Mouse (Mus musculus): ENCODE data around the gene Mylip. TPM values are rescaled to one million over a fixed set of nuclear protein-coding genes. Genes with fewer than 3 reads are reported as not detected.
A peak's percentile ranks its signal among the peaks of the same experiment; 100 is the strongest.

Mylip gene
- total RNA-seq, 2 experiments from 2014 or later, result 12.0 to 21.1 TPM

DNA sequence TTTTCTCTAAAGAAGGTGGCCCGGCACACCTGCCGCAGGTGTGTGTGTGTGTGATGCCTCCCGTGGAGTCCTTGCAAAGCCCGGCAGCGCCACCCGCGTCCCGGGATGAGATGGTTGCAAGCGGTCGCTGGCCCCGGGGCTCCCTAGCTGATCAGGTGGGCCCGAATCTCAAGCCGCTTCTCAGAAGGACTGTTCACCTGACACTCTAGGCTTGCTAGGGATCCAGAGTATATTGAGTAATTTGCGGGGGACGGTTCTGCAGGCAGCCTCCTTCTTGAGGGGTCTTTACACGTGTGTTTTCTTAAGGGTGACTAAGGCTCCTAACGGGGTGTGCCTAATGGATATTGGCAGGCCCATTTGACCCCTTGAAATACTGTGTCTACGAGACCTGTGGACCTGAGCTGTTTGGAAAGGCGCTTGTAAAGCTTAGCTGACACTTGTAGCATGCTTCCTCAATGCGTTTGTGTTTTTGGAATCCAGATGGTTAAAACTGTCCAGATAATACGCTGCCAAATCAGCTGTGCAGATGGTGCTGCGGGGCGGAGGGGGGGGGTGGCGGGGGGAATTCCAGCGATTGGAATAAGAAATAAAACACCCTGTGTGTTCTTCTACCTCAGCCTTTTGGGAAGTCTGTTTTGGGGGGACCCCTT, 895 bp downstream of the Mylip start:
- intact Hi-C loops (cut with DNase I; ENCODE audit: low total_unique reads), result no loop called here
- peak; percentile 51 for DNase-seq

DNA sequence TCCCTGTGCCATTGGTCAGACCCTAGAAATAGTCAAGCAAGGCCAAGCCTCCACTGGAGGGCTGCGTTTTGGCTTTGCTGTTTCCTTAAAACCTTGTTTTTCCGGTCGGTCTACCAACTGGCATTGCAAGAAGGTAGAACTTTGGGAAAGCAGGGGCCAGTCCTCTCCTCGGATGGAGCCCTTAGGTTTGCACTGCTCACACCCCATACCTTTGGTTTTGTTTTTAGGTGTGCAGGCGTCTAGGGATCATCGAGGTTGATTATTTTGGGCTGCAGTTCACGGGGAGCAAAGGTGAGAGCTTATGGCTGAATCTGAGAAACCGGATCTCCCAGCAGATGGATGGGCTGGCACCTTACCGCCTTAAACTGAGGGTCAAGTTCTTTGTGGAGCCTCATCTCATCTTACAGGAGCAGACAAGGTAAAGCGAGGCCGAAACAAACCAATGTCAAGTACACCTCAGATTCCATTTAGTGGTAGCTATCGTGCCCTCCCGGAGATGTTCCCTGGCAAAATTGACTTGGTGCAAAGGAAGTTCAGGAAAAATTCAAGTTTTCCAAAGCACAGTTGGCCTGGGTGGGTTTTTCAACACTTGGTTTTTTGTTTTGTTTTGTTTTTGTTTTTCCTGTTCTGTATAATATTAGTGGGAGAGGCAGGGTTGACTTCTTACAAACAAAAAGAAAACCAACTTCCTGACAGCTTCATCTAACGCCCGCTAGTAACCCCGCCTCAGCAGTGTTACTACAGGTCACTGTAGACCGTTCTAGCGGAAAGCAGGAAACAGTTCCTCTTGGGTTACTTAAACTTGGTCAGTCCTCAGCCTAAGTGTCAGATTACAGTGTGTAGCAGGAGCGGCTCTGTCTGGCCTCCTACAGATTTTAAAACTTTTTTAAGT, 1.7 kb downstream of the Mylip start:
- intact Hi-C loops (cut with DNase I; ENCODE audit: low total_unique reads), result no loop called here
- peak; percentile 37 for DNase-seq

DNA sequence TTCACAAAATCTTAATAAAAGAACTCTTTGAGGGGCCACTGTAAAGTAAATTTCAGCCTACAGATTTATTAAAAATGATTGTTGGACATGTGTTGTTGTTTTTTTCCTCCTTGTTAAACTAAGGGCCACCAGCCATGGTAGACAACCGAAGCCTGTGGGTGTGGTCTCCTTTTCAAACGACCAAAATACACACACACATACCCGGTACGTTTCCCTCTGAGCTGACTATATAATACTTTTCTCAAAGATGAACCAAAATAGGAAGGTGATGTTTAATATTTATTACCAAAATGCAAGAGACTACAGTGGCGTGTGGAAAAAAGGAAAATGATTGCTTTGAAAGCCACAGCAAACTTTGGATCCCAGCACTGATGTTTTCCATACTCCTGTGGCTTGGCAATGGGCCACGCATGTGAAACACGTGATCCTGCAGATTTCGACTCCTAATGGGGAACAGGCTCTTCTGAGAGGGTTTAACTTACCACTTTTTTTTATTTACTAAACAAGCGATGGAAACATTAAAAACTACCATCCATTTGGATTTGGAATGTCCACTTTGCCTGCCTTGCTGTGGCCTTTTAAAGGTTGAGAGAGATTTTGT, 2.4 kb downstream of the Mylip start:
- peak; percentile 55 for DNase-seq
- intact Hi-C loops (cut with DNase I; ENCODE audit: low total_unique reads), result no loop called here

DNA sequence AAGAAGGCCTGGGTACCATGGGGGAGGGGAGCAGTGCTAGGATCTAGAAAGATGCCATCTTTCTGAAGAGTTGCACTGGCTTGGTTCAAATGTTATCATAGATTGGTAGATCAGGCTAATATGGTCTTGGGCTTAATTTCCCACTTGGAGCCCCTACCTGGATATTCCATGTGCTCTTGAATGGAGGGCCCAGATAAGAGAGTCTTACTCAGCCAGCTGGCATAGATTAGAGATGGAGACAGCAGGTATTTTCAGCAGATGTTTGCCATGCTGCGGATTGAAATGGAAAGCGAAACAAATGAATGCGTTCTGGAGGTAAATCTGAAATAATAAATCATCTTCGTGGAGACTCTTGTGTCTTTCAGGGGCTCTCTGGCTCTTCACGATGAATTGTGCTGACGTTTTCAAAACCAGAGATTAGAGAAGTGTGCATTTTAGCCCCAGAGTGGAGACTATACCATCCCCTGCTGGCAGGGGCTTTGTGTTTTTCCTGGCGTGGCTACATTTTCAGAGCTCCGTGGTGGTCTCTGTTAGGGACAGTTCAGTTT, 4.8 kb downstream of the Mylip start:
- intact Hi-C loops (cut with DNase I; ENCODE audit: low total_unique reads), result no loop called here
- no peak for DNase-seq

DNA sequence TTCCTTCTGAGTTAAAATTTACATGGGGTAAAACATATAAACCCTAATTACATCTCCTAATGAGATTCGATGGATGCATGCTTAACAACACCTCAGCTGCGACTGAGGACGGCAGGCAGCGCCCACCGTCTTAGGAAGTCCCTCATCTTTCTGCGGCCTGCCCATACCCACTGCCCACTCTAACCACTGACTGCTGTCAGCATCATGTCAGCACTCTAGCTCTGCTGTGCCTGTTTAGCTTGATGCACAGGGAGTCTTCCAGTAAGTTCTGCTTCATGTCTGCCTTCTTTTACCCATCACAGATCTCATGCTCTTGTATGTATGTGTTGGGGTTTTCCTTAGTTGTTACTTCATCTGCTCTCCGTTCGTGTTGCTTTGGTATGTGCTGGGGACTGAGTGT, 7.2 kb downstream of the Mylip start:
- intact Hi-C loops (cut with DNase I; ENCODE audit: low total_unique reads), result no loop called here
- no peak for DNase-seq

DNA sequence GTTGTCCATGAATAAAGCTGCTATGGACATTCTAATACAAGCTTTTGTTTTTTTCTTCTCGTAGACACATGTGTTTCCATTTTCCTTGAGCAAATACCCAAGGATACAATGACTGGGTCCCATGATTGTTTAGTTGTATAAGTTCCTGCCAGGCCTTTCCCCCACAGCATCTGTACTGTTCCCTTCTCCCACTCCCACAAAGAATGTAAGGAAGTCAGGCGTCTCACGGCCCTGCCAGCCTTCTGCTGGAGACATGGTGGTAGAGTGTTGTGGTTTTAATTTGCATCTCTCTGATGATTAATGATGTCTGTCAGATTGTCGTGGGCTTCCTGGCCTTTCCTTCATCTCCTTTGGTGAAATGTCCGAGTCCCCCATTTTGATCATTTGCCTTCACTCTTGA, 7.7 kb downstream of the Mylip start:
- intact Hi-C loops (cut with DNase I; ENCODE audit: low total_unique reads), result no loop called here
- no peak for DNase-seq

DNA sequence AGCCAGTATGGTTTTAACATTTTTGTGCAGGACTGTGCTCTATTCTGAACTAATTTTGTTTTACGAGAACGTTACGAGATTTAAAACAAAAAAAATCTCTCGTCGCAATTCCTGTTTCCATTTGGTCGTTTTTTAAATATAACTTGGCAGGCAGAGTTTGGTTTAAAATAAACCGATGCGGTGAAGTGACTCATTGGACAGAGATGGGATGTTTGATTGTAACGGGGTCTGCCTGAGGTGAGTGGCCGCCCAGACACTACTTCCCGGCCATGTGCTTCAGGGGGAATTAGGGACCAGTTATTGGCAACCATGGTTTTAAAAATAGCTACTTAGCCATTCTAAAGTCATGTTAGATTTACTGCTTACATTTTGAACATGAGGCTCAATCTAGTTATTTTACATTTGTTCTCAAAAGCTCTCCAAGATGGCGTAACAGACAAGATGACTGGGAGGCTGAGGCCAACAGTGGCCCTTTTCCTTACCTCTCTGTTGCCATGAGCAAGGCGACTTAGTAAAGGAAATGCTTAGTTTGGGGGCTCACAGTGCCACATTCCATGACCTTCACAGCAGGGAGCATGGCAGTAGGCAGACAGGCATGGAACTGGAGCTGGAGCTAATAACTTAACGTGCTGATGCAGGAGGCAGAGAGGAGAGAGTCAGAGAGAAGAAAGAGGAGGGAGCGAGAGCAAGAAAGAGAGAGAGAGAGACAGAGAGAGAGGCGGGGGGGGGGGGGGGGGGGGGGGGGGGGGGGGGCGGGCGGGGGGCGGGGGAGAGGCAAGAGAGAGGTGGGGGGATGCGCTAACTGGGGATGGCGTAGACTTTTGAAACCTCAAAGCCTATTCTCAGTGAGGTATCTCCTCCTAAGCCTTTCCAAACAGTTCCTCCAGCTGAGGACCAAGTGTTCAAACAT, 8.6 kb downstream of the Mylip start:
- intact Hi-C loops (cut with DNase I; ENCODE audit: low total_unique reads), result no loop called here
- DNase-seq, result no peak

DNA sequence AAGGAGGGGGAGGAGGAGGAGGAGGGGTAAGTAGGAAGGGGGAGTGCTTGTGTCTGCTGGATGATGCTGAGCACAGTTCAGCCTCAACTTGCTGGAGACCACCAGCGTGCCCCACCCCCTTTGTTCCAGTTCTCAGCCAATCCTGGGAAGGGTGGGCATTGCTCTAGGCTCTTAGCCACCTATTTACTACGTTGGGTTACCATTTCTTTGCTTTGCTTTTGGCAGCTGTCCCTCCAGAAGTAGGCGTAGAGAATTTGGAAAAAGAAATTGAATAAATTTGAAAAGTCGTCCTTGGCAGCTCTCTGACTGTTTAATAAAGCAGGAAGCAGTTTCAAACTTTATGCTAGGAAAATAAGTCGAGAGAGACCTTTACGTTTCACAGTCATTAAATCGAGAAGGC, 11.2 kb downstream of the Mylip start:
- no peak for DNase-seq
- intact Hi-C loops (cut with DNase I; ENCODE audit: low total_unique reads), result no loop called here

DNA sequence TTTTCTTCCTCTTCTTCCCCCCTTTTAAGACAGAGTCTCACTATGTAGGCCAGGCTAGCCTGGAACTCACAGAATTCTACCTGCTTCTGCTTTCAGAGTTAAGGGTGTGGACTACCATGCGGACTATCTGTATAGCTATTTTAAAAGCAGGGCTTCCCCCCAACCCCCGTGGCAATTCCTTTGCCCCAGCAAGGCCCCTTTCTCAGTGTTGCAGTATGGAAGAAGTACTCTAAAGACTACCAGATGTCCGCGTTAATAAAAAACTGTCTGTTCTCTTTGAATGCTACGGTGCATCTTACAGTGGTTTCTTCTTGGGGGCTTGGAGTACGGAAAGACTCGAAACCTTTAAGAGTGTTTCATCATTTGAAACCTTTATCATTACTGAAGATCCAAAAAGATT, 12.3 kb downstream of the Mylip start:
- intact Hi-C loops (cut with DNase I; ENCODE audit: low total_unique reads), result no loop called here
- DNase-seq, result no peak

DNA sequence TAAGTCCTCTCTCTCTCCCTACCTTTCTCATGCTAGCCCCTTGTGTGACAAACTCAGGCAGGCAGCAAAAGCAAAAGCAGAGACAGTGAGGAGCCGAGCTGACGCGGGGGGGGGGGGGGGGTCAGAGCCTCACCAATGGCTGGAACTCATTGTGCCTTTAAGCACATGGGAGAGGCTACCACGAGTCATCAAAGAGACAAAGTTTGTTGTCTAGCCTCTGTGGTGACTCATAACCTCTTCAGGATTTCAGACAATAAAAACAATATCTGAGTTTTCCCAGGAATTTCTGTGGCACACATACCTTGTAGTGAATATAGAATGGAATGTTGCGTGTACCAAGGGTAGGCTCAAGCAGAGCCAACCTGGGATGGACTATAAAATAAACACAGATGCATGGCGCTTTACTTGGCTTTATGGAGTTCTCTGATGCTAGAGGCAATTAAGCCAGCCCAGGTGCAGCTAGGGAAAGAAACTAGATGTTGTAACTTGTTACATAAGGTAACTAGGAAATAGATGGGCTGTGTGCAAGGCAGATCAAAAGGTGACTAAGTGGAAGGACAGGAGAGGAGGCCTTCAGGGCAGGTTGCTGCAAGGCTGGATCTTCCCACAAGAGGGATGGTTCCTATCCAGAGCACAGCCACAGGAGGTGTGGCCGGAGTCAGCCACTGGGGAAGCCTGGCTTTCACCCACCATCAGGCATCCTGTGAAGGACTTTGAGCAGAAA, 12.9 kb downstream of the Mylip start:
- intact Hi-C loops (cut with DNase I; ENCODE audit: low total_unique reads), result no loop called here
- DNase-seq, result no peak

DNA sequence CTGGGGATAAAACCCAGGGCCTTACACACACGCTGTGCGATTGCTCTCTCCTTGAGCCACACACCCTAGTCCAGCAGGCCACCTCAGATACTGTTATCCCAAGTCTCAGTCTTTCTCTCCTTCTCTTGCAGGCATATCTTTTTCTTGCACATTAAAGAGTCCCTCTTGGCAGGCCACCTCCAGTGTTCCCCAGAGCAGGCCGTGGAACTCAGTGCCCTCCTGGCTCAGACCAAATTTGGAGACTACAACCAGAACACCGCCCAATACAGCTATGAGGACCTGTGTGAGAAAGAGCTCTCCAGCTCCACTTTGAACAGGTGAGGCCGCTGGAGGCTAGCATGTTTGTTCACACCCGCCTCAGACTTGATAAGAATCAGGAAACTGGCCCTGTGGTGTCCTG, 14.7 kb downstream of the Mylip start:
- no peak for DNase-seq
- intact Hi-C loops (cut with DNase I; ENCODE audit: low total_unique reads), result no loop called here

DNA sequence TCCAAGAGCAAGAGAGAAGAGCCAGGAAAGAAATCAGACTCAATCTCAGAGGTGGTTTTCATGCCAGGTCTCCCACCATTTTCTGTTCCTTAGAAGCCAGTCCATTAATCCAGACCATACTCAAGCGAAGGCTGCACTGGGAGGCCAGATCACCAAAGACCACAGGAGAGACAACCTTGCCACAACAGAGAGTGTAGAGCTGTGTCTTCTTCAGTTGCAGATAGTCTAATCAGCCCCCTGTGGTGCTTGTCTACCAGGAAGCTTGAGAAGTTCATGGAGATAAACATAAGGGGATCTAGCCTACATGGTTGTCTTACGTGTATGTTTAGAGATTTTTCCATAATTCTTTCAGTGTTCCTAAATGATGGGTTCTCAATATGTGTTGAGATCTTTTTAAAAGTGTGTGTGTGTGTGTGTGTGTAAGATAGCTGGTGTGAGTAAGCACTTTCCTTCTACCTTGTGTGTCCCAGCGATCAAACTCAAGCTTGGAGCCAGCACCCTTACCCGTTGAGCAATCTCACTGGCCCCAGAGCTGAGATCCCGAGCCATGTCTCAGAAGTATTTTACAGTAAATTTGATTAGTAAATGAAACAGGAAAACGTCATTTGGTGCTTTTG, 15.8 kb downstream of the Mylip start:
- intact Hi-C loops (cut with DNase I; ENCODE audit: low total_unique reads), result no loop called here
- DNase-seq, result no peak

DNA sequence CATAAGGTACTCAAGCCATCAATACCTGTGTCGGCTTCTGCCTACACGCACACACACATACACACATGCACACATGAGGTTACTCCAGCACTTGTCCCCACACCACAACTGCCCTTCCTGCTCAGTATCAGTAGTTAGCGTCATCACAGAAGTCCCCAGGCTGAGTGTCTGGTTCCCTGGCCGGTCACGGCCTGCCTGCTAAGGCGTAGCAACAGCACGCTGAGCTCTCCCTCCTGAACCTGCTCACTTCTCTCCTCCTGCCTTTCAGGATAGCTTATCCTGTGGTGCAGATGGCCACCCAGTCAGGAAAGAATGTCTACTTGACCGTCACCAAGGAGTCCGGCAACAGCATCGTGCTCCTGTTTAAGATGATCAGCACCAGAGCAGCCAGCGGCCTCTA, 16.7 kb downstream of the Mylip start:
- intact Hi-C loops (cut with DNase I; ENCODE audit: low total_unique reads), result no loop called here
- no peak for DNase-seq

DNA sequence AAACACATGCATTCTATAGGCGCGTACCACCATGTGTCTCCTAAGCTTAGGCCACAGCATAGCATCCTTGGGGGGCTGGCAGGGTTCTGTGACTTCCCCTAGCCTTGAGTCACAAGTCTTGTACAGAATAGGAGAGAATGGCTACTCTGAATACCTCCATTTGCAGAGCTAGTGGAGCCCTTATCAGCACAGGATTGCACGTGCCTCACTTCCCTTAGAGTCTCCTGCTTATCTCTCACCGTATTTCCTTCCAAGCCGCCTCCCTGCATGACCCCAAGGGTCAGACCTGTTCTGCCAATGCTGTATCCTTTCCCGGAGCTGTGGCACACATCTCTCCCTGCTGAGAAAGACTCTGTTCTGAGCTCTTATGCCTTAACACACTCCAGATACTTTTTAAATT, 17.2 kb downstream of the Mylip start:
- intact Hi-C loops (cut with DNase I; ENCODE audit: low total_unique reads), result no loop called here
- DNase-seq, result no peak

DNA sequence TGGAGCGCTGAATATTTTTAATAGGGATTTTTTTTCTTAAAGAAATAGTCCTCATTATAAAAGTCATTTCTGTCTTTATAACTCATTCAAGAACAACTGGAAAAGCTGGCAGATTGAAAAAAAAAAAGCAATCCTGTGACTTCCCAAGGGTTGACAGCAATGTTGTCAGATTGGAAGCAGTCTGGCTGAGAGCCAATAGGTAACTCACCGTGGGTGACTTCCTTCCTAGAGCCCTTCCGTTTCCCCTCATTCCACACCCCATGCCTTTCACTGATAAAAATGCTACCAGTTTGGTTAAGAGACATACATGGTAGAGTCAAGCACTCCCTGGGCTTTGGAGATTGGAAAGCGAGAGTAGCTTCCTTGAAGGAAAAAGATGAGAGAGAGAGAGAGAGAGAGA, 21.4 kb downstream of the Mylip start:
- intact Hi-C loops (cut with DNase I; ENCODE audit: low total_unique reads), result no loop called here
- DNase-seq, result no peak

DNA sequence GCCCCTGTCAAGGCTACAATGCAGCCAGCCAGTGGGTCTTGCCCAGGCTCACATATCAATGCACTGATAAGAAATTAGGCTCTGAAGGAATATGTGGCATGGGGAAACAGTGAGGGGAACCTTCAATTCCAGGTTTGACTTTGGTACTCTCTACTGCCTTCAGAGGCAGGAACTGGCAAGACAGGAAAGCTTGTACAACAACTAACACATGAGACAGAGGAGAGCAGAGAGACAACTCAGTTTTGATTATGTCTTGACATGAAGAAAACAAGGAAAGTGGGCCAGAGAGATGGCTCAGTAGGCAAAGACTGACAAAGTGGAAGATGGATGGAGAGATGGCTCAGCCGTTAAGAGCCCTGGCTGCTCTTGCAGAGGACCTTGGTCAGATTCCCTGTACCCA, 23.5 kb downstream of the Mylip start:
- DNase-seq, result no peak
- intact Hi-C loops (cut with DNase I; ENCODE audit: low total_unique reads), result no loop called here

DNA sequence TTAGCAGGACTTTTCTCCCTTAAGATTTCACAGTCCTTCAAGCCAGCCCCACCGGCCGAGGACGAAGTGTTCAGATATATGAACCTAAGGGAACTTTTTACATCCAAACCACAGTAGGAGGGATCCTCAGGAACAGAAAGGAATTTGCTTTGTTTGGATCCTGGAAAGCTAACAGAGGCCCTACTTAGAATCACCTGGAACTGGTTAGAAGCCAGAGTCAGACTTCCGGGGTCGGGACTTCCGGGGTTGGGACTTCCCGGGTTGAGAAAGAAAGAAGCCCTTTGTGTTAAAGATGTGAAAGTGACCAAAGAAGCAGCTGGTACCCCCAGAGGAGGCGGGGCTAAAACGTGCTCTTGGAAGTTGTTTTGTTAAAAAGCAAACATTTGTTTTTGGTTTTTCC, 24.5 kb downstream of the Mylip start:
- DNase-seq, result no peak
- intact Hi-C loops (cut with DNase I; ENCODE audit: low total_unique reads), result no loop called here

DNA sequence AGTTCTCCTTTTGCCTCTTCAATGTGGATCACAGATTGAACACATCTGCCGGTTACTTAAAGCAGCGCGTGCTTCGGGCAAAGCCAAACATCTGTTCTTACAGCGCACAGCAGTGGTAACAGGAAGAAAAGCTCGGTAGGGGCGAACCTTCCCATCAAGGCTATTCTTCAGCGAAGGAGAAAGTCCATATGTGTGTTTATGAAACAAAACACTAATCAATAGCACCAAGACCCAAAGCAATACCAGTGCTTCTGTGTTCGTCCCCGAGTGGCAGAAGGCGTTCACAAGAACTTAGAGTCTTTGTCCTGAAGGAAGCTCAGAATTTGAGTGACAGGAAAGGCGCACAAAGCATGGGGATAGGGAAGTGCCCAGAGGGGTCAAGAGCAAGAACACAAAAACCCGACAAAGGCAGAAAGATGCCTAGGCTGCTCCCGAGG, 27.1 kb downstream of the Mylip start:
- no peak for DNase-seq
- intact Hi-C loops (cut with DNase I; ENCODE audit: low total_unique reads), result no loop called here

DNA sequence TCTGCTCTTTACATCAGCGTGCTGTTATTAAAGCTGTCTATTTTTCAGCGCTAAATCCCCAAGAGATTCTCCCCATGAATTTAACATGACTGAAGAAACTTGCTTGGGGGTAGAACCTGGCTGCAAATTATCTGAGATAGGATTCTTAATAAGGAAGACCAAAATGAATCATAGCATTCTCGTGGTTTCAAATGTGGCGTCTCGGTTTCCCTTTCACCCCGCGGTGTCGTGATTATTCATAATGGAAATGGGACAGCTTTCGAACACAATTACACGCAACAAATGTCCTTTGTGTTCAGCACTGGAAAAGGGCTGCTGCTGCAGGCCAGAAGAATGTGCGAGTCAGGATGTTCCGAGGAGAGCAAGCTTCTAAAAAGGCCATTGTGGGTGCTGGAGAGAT, 29.4 kb downstream of the Mylip start:
- DNase-seq, result no peak
- intact Hi-C loops (cut with DNase I; ENCODE audit: low total_unique reads), result no loop called here
